Mouse (Mus musculus) left cerebral cortex, postnatal 36 days (tissue): ENCODE results near the gene Tsc22d1. TPM values are rescaled to one million over a fixed set of nuclear protein-coding genes. Genes with fewer than 3 reads are reported as not detected.

Source experiments
- DNase-seq, 2 experiments: peaks; one replicate each; pipeline ENCODE4 v3.0.0; 2021 to 2022; ENCODE audit warnings: low spot score in 2 of 2, mixed read lengths in 1 of 2
- intact Hi-C: fragments of 180-260 bp; cut with DNase I; formaldehyde crosslinking; loops from one replicate; pipeline ENCODE4 v1.15.1; 2025
- total RNA-seq, 2 experiments: library from RNA; stranded (reverse); gene quantifications; 2 replicates each; pipeline ENCODE4 v1.2.3; 2021

Gene Tsc22d1
- total RNA-seq, 2 experiments from 2014 or later: 600 to 618 TPM

DNA sequence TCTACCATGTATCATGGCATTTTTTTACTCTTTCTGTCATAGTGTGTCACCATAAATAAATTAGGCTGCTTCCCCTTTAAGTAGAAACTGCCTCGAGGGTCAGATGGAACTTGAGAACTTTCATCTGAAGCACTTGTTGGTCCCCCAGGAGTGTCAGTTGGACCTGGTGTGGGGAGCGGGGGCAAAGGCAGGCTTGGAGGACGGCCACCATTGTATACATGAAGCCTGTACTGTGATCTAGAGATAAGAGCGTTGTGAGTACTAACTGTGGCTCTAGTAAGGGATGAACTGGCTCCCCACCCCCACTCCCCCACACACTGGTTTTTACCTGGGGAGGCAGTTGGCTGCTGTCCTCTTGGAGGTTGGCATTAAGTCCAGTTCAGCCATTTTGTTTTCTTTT lies 62.0 kb downstream of the Tsc22d1 start:
- DNase-seq: no peak
- intact Hi-C loops: no loop called here

DNA sequence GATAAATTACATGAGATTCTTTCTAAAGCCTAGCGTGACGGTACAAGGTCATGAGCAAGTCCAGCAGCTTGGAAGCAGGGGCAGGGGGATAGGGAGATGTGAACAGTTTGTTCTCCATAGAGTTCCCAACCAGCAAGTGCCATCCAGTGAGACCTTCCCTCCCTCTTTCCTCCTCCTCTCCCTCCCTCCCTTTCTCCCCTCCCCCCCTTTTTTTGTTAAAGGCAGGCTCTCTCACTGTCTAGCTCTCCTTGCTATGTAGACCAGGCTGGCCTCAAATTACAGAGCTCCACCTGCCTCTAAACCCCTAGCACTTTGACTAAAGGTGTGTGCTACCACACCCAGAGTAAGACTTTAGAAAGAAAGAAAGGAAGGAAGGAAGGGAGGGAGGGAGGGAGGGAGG lies 63.3 kb downstream of the Tsc22d1 start:
- DNase-seq: no peak
- intact Hi-C loops: loop anchor here (2.0 kb wide), 1 partner anchor 533 kb away; no protein-coding TSS in a partner anchor

DNA sequence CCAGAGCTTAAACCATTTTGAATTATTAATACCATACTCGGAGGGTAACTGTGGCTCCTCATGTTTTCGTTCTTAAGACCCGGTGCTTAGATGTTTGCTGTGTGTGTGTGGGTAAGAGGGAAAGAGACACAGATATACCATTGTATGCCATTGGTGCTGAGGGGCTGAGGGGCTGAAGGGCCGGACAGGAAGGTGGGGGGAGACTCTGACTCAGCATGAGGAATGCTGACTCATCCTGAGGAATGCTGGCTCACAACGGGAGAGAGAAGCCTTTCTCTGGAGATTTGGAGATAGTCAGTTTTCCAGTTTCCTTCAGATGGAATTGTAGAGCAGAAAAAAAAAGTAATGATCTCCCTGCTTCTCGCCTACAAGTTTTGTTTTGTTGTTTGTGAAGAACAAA lies 63.9 kb downstream of the Tsc22d1 start:
- intact Hi-C loops: loop anchor here (2.0 kb wide), 1 partner anchor 532 kb away; no protein-coding TSS in a partner anchor
- DNase-seq: no peak

DNA sequence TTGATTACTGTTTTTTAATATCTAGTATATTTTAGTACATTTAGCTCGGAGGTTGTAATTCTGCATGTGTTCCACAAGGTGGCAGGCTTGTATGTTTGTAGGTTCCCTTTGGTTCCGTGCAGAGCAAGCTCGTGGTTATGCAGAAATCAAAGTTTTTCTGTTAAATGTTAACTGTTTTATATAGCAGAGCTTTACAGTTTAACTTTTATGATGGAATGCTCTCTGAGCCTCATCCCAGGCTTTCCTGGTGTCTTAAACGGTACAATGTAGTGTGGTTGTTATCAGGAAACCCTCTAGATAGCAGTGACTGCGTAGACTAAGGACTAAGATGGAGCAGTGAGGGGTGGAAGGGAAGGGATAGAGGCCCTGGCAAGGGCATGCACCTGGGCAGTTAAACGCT lies 65.1 kb downstream of the Tsc22d1 start:
- intact Hi-C loops: loop anchor here (2.0 kb wide), 1 partner anchor 531 kb away; no protein-coding TSS in a partner anchor
- no peak for DNase-seq

DNA sequence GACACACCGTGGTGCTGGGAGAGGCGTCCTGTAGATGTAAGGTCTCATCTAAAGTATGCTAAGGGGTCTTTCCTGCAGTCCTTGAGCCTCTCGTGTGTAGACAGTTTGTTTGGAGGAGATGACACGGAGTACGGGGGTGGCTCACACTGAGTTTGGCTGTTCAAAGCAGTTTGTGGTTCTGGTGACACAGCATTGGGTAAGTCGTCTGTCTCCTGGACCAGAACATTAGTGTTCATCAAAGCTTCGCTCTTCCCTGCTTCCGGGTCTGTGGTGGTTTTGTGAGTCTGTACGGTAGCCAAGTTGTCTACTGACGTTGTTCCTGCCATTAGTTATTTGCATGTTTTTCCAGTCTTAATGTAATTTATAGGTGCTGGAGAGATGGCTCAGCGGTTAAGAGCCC lies 65.7 kb downstream of the Tsc22d1 start:
- intact Hi-C loops: no loop called here
- DNase-seq: no peak

DNA sequence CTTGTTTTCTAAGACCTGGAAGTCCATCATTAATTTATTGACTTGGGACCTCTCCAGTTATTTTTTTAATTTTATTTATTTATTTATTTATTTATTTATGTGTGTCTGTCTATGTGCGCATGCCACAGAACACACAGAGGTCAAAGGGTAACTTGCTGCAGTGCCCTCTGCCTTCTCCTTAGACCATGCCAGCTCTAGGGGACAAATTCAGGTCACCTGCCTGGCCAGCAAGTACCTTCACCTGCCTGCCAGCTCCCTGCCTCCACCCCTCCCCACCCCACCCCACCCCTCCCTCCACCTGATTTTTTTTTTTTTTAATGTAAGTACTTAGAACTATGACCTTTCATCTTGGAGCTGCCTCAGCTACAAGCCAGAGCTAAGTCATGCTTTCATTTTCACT lies 68.9 kb downstream of the Tsc22d1 start:
- intact Hi-C loops: no loop called here

DNA sequence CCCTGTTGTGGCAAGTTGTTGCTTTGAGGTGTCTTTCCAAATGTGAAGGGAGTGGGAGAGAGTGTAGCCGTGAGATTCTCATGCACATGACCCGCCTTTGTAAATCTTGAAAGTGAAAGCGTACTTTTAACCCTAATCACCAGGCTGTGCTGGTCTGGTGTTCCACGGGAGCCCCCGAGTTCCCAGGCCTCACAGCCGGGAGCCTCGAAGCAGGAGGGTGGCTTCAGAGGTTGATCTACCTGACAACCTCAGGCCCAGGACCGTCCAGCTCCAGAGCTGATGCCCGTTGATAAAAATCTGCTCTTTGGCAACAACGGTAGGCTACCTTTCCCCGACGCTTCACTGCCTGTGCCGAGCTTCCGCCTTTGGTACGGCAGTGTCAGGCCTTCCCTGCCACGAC lies 72.8 kb downstream of the Tsc22d1 start:
- intact Hi-C loops: no loop called here
- no peak for DNase-seq

More for the DNA sequence above, 68.9 kb downstream of the Tsc22d1 start:
- no peak for DNase-seq

DNA sequence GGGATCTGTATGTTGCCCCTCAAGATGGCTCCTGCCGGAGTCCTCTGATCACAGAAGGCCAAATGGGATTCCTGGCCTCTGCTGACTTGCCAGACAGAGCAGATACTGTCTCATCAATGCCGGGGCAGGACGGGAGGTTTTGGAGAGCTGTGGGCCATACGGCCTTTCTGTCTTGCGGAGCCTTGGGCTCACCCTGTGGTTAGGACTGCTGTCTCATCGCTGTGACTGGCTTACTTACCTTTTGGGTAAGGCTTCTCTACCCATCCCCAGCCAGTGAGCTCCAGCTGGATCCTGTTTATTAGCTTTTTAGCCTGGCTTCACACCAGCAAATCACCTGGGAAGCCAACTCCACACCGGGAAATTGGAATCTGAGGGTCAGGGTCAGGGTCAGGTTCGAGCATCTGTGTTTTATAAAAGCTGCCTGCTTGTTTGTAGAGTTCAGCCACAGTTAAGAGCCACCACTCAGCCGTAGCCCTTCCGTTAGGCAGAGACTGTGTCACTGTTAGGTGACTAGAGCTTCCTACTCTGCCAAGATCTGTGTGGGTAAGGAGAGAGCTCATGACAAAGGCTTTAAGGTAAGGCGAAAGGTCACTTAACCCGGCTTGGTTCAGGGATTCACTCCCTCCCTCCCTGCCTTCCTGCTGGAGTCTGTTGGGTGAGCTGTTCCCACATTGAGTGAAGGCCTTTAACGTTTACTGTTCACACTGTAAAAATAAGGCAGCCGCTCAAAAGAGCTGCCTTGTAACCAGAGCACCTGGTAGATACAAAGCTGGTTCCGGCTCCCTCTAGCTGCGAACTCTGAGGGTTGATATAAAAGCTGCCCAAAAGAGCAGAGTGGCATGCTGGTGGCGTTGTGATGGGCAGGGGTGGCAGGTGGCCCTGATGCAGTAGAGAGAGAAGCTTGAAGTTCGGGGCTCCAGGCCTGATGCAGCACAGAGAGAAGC lies 73.6 kb downstream of the Tsc22d1 start:
- intact Hi-C loops: no loop called here
- no peak for DNase-seq

DNA sequence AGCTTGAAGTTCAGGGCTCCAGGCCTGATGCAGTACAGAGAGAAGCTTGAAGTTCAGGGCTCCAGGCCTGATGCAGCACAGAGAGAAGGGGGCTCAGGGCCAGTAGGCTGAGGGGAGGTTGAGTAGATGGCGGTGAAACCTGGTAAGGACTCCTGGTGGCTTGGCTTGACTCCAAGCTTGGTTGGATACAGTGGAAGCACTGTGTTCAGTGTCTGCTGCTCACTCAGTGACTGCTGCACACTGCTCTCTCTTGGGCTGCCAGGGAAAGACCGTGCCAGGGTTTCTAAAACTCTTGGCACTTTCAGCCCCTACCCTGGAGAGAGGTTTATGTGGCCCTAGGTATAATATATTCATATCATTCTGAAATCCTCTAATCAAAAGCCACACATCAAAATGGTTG lies 74.4 kb downstream of the Tsc22d1 start:
- intact Hi-C loops: no loop called here
- DNase-seq: no peak

DNA sequence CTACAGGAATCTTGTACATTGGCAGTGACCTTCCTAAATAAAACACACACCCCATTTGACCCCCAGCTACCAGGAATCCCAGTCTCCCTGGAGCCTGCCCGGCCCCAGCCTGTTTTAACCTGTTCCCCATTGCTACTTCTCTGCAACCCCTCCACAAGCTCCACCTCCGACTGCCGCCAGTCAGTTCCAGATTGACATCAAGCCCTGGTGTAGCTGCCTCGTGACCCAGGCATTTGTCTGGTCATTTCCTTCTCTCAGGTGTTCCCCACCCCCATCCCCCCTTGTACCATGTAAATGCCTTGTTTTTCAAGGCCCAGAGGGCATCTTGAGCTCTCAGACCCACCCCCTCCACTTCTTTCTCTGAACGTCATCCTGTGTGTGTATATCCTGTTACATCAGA lies 80.3 kb downstream of the Tsc22d1 start:
- DNase-seq: no peak
- intact Hi-C loops: no loop called here

DNA sequence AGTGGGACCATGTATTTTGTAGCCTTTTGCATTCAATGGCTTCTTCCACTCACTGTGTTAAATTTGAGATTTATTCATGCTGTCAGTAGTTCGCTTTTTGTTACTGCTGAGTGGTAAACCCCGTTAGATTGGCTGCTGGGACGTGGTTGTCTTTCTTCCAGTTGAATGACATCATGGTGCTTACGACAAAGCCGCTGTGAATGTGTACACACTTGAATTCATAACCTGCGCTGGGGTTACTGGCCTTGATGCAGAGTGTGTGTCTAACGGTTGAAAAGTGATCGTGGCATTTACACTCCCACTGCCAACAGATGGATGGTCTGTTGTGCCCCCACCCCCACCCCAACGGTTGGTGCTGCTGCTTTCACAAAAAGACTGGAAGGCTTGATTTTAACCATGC lies 82.4 kb downstream of the Tsc22d1 start:
- intact Hi-C loops: no loop called here
- no peak for DNase-seq

DNA sequence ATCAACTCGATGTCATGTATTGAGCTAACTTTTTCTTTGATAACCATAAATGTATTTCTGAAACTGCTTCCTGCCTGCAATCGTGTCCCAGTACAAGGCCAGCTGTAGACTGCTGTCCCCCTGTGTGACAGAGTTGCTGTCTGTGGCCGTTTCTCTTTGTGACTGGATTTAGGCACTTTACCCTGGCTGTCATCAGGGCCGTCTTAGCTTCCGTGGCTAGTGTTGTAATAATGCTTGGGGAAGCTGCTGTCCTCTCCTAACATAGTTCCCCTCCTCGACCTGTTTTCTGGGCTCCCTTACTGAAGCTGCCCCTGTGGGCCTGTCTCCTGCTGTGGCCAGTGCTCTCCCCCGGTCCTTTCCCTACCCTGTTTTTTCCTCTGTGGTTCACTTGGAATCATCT lies 83.4 kb downstream of the Tsc22d1 start:
- intact Hi-C loops: no loop called here
- DNase-seq: no peak

DNA sequence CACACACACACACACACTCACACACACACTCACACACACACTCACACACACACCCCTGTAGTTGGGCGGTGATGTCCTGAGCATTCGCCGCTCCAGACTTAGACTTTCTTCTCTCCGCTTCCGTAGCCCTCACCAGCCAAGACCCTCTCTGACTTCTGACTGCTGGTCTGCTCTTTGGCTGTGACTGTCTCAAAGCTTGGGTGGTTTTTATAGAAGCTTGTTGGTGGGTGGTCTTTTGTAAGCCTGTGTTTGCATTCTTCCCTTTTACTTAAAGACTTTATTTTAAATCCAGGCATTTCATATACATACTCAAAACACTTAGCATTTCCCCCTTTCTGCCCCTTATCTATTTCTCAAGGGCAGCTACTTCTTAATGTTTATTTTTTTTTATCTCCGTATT lies 84.7 kb downstream of the Tsc22d1 start:
- intact Hi-C loops: no loop called here
- DNase-seq: no peak

DNA sequence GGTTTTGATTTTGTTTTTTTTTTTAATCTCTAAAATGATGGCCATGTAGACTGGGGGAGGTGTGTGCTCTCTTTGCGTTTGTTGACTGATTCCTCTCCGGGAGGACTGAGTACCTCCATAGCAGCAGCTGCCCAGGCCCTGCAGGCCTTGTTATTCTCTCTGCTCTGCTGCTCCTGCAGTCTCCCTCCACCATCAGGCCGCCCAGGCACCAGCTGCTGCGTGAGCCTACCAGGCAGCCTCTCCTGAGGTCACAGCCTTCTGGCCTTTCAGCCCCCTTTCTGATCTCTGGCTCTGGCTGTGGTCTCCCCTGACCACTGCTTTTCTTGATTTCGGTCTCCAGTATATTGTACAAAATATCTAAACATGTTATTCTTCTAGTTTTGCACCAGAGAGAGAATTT lies 85.3 kb downstream of the Tsc22d1 start:
- intact Hi-C loops: loop anchor here (5.0 kb wide), 1 partner anchor 262 kb away; no protein-coding TSS in a partner anchor
- no peak for DNase-seq

DNA sequence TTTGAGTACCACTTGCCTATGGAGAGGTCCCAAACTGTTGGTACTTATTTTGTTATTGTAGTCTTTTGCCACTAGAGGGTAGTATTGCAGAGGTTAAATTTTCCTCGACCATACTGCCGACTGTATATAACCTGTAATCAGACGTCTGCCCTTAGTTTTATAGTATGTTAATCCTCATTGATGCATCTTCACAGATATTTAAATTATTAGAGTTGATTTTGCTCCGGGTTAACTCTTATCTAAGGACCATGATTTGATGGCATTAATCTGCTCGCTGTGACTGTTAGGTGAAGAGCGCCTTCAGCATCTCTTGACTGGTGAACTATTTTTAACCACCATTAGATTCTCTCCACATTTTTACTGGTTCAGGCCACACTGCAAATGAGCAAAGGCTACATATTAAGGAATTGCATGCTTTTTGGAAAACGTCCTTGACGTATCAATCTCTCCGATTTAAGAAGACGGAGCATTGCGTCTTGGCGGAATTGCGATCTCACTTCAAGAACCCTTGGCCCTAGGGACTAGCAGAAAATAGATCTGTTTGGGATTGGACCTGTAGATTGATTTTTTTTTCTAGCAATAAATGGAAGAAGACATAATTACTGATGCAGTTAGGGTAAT lies 88.6 kb downstream of the Tsc22d1 start:
- no peak for DNase-seq
- intact Hi-C loops: loop anchor here (1.0 to 5.0 kb wide), 2 partner anchors 259 to 505 kb away; no protein-coding TSS in a partner anchor

DNA sequence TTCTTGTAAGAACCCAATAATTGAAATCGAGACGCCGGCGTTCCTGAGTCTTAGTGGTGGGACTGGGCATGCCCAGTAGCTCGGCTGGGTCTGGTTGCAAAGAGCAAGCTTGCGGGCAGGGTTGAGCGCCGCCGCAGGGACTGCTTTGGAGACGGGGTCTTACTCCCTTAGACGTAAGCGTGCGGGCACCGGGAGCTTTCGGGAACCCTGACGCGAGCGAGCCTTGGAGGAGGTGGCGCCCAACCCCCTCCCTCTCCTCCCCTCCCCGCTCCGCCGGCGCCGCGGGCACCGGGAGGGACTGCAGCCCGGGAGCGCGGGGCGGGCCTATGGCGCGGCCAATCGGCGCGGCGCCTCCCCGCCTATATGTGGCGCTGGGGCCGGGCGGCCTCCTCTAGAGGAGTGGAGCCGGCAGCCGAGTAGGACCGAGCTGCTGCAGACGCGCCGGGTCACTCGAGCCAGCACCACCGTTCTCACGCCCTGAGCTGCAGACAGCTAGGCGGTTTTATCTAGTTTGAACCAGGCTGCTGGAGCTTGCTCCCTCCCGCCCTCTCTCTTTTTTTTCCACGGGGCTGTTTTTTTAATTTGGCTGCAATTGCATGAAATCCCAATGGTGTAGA lies 89.5 kb downstream of the Tsc22d1 start:
- peak; percentile 94 to 97 for DNase-seq
- intact Hi-C loops: loop anchor here (1.0 to 5.0 kb wide), 4 partner anchors 51 to 507 kb away; no protein-coding TSS in a partner anchor

DNA sequence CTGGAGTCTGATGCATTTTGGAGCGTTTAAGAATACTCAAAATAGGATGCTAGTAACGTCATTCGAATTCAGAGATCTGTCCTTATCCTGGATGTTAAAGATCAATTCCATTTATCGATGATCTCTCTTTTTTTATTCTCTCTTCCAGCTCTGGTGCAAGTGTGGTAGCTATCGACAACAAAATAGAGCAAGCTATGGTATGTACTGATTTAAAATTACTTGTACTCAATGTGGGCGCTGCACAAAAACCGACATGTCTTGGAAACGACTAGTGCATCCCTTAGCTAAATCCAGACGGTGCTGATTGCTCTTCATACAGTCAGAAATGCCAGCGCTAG lies 90.3 kb downstream of the Tsc22d1 start:
- no peak for DNase-seq
- intact Hi-C loops: loop anchor here (1.0 to 5.0 kb wide), 3 partner anchors 50 to 314 kb away; no protein-coding TSS in a partner anchor

DNA sequence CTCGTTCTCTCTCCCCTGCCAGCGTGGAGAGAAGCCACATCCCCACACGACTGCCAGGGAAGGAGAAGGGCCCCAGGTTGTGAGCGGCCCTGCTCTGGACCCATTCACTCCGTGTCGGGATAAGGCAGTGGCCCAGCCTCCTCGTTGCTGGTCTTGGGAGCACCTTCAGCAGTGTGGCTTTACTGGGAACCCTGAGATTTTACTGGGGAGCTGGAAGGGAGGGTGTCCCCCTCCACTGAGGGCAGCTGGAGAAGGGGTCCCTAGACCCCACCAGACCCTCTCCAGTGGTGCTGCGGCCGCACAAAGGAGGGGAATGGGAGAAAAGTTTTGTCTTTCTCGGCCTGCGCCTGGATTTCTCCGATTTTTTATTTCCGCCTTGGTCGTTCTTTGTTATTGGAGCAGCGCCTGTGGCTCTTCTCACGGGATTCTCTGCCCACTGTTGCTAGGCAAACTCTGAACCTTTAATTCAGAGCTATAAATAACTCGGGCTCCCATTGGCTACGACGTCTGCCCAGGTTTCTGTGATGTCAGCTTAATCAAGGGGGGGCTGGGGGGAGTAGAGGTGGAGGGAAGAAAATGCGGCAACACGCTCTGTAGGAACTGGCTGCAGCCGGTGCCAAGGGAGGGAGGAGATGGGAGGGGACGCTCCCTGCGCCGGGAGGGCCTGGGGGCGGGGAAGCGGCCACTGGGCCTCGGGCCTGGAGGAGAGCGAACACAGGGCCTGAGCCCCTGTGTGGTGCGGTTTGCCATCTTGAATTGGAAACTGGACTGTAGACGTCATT lies 90.9 kb downstream of the Tsc22d1 start:
- peak; percentile 76 to 83 for DNase-seq
- intact Hi-C loops: loop anchor here (1.0 to 5.0 kb wide), 3 partner anchors 49 to 314 kb away; no protein-coding TSS in a partner anchor

DNA sequence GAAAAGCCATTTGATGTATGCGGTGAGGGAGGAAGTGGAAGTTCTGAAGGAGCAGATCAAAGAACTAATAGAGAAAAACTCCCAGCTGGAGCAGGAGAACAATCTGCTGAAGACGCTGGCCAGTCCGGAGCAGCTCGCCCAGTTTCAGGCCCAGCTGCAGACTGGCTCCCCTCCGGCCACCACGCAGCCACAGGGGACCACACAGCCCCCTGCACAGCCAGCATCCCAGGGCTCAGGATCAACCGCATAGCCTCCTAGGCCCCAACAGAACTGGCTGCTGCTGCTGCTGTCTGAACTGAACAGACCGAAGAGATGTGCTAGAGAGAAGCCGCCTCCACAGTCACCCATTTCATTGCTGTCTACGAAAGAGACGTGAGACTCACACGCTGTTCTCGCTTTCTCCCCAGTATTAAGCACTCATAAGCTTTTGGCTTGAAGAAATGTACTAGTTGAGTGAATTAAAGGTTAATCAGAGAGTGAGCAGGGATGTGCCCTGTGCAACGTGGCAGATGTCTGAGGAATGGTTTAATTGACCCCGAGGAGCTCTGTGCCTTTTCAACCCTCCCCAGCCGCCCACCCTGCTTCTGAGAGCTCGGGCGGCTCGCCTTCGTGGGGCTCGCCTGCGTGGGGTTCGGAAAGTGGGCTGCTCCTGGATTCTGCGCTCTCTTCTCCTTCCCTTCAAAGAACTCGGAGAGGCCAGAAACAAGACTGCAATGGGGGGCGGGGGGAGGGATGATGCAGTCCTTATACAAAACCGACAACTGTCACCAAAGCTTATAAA lies 91.9 kb downstream of the Tsc22d1 start:
- peak in 1 of 2 experiments; percentile 42 for DNase-seq

More for the DNA sequence above, 91.9 kb downstream of the Tsc22d1 start:
- intact Hi-C loops: loop anchor here (5.0 kb wide), 1 partner anchor 116 kb away; no protein-coding TSS in a partner anchor
